Mouse (Mus musculus): ENCODE results near the gene Nfyb.

- TF ChIP-seq EP300 (IDR thresholded peaks at IDR 0.05; ENCODE audit: low read length), result no peak
- no peak for TF ChIP-seq BHLHE40 (IDR thresholded peaks at IDR 0.05; ENCODE audit: low read depth, low read length)
- TF ChIP-seq USF1 (IDR thresholded peaks at IDR 0.05; ENCODE audit: low read depth, low read length), result no peak
- TF ChIP-seq CTCF (conservative IDR thresholded peaks at IDR 0.05 in 1 of 2, IDR thresholded peaks at IDR 0.05 in 1 of 2; ENCODE audit: low read depth in 2 of 2, low read length in 2 of 2), result no peak
- no peak for TF ChIP-seq TCF12 (IDR thresholded peaks at IDR 0.05; ENCODE audit: low read depth, low read length)
- TF ChIP-seq NRF1 (IDR thresholded peaks at IDR 0.05; ENCODE audit: low read depth, low read length), result no peak
- no peak for TF ChIP-seq TBP (conservative IDR thresholded peaks at IDR 0.05; ENCODE audit: low read depth, low read length)
- no peak for TF ChIP-seq ELF1 (IDR thresholded peaks at IDR 0.05; ENCODE audit: low read depth, low read length)
- no peak for TF ChIP-seq HCFC1 (IDR thresholded peaks at IDR 0.05; ENCODE audit: low read depth, low read length)
- TF ChIP-seq IRF4 (IDR thresholded peaks at IDR 0.05; ENCODE audit: low read depth, low read length), result no peak
Observed at GRCm38 (mm10) chr10:82805111-82805510, 41.2 kb upstream of the Nfyb start.

Measured in CH12.LX (cell line).